Comparison of ENCODE assay signal across 8 mouse cellular contexts in the genomic region with DNA sequence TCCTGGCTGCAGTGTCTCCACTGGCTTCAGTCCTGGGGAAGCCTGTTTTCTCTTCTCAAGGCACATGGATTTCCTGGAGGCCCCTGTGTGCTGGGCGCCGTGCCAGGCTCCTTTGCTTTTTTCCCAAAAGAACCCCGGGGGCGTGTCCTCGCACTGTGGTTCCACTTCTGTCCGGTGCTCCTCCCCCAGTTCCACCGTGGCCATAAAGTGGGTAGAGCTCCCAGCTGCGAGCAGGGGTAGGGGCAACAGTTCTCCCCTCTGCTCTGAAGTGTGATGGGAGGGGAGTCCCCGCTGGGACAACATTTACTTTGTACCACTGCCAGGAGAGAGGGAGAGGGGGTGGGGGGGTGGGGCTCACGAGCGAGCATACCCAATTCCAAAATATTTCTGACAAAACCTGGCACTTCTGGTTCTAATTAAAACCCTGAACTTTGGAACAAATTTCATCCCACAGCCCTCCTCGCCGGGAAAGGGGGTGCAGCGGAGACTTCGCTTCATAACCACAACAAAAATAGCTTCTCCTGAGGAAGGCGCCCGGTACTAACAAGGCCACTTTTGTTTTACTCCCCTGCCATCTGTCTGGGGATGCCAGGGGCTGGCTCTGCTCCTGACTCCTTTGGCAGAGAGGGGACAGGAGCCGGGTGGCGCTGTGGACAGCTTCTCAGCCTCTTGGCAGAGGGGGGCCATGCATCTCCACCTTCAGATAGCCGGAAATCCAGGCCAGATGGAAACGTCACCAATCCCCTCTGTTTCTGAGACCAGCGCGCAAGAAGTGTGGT. TPM values are rescaled to one million over a fixed set of nuclear protein-coding genes. Genes with fewer than 3 reads are reported as not detected.
DNase-seq lines count a peak whose midpoint lies in the region; ATAC-seq and TF ChIP-seq lines count a peak whose summit lies in the region.

No protein-coding gene starts in this region.

- no peak overlapping the region for H3K4me3 ChIP-seq in hindbrain, embryonic 15.5 days
- H3K4me3 ChIP-seq in lung, postnatal 0 days (ENCODE audit: low read depth, low read length) = peak overlapping the region; percentile 18; the same call in 1 of the 2 replicates

- H3K4me2 ChIP-seq in hindbrain, embryonic 15.5 days = peak overlapping the region; percentile 32
- H3K4me2 ChIP-seq in lung, postnatal 0 days (replicated peaks; ENCODE audit: low read depth, low read length) = peak overlapping the region; percentile 53

- no peak overlapping the region for H3K9ac ChIP-seq in hindbrain, embryonic 15.5 days
- no peak overlapping the region for H3K9ac ChIP-seq in lung, postnatal 0 days (replicated peaks; ENCODE audit: low read depth)

- H3K27ac ChIP-seq in hindbrain, embryonic 15.5 days (replicated peaks) = peak overlapping the region; percentile 76
- peak overlapping the region; percentile 29 for H3K27ac ChIP-seq in lung, postnatal 0 days (ENCODE audit: low read length)

- peak; percentile 92 for DNase-seq in adrenal gland, adult 2 months
- peak; percentile 57 to 73 for DNase-seq in cerebellum, postnatal 36 days
- DNase-seq in gastrocnemius, adult 8-10 months (ENCODE audit: low spot score in 2 of 2) = peak; percentile 90 to 91
- DNase-seq in layer of hippocampus, postnatal 36 days = peak; percentile 78 to 83
- peak; percentile 94 for DNase-seq in lung, postnatal 0 days (ENCODE audit: low spot score)
- peak; percentile 87 for DNase-seq in skeletal muscle tissue, adult 2 months (ENCODE audit: low read depth, low spot score)
- no peak for DNase-seq in thymus, postnatal 36 days

- WGBS in hindbrain, embryonic 15.5 days = 30% methylated on average over 23 of the region's 23 CpGs
- 13% methylated on average over 23 of the region's 23 CpGs for WGBS in lung, postnatal 0 days

- peak; percentile 23 for TF ChIP-seq CTCF in lung, postnatal 0 days (IDR thresholded peaks at IDR 0.05)

- no peak for TF ChIP-seq EP300 in lung, postnatal 0 days (IDR thresholded peaks at IDR 0.05)

- peaks cover 20% of the 10 kb centered on the region for H3K4me1 ChIP-seq in hindbrain, embryonic 15.5 days (replicated peaks)
- H3K4me1 ChIP-seq in lung, postnatal 0 days (ENCODE audit: insufficient read depth, low read depth, low read length) = no peaks in the 10 kb centered on the region

- no peaks in the 10 kb centered on the region for H3K27me3 ChIP-seq in hindbrain, embryonic 15.5 days
- H3K27me3 ChIP-seq in lung, postnatal 0 days (replicated peaks; ENCODE audit: insufficient read depth, low read length) = no peaks in the 10 kb centered on the region

- peak; percentile 90 for ATAC-seq in hindbrain, embryonic 15.5 days (ENCODE audit: low FRiP score, low read depth)
- peak; percentile 86 for ATAC-seq in lung, postnatal 0 days

- no peaks in the 10 kb centered on the region for H3K36me3 ChIP-seq in hindbrain, embryonic 15.5 days
- H3K36me3 ChIP-seq in lung, postnatal 0 days (ENCODE audit: insufficient read depth, low read length) = no peaks in the 10 kb centered on the region

- H3K9me3 ChIP-seq in hindbrain, embryonic 15.5 days = no peaks in the 10 kb centered on the region
- H3K9me3 ChIP-seq in lung, postnatal 0 days (ENCODE audit: low read length) = no peaks in the 10 kb centered on the region

RNA-seq across cellular contexts. Expression of gene 2410131K14Rik, which starts 49.2 kb away (rescaled TPM):
- 1 to 10 TPM; 5.3 to 8.1 TPM for total RNA-seq in adrenal gland, adult 2 months (2021)
- 5.3 and 6.2 TPM in 2 replicates for polyA plus RNA-seq in adrenal gland, adult 2 months (2012; rRNA removed)
- total RNA-seq in gastrocnemius, adult 8-10 months (2022) = 1 to 10 TPM; 3.6 to 5.9 (median 4.9) TPM
- polyA plus RNA-seq in hindbrain, embryonic 15.5 days (2015; fragmentation: Nextera tagmentation; extraction: Ambion mirVana) = 16.4 and 17.8 TPM in 2 replicates
- 10 to 100 TPM; 16.5 to 16.7 TPM for total RNA-seq in layer of hippocampus, postnatal 36 days (2021)
- polyA plus RNA-seq in lung, postnatal 0 days (2015; fragmentation: Nextera tagmentation; extraction: Ambion mirVana) = 4.5 and 4.9 TPM in 2 replicates

RNA-seq across cellular contexts. Expression of gene Rnft2, which starts 49.4 kb away (rescaled TPM):
- 1 to 10 TPM; 3.7 to 4.2 TPM for total RNA-seq in adrenal gland, adult 2 months (2021)
- polyA plus RNA-seq in adrenal gland, adult 2 months (2012; rRNA removed) = 9.2 TPM in 2 replicates
- 1 to 10 TPM in 2 of 4 experiments, under 1 TPM in 2; 0.65 to 1.6 (median 1.0) TPM for total RNA-seq in gastrocnemius, adult 8-10 months (2022)
- 12.3 and 13.6 TPM in 2 replicates for polyA plus RNA-seq in hindbrain, embryonic 15.5 days (2015; fragmentation: Nextera tagmentation; extraction: Ambion mirVana)
- 10 to 100 TPM; 71.5 to 72.2 TPM for total RNA-seq in layer of hippocampus, postnatal 36 days (2021)
- 0.14 and 0.23 TPM in 2 replicates for polyA plus RNA-seq in lung, postnatal 0 days (2015; fragmentation: Nextera tagmentation; extraction: Ambion mirVana)

Comparison
In these comparisons a context has a peak if more than half of its experiments do, and no peak if none do; other contexts are left out.
1. DNase-seq: peak in adrenal gland, adult 2 months (single experiment), cerebellum, postnatal 36 days (2 of 2), gastrocnemius, adult 8-10 months (2 of 2), layer of hippocampus, postnatal 36 days (2 of 2), lung, postnatal 0 days (single experiment) and skeletal muscle tissue, adult 2 months (single experiment); none in thymus, postnatal 36 days (0 of 2).
2. RNA of gene Rnft2, which starts 49.4 kb away (total RNA-seq): 71.5 to 72.2 TPM in layer of hippocampus, postnatal 36 days; 3.7 to 4.2 TPM in adrenal gland, adult 2 months and 0.65 to 1.6 TPM in gastrocnemius, adult 8-10 months; every median in the first group is over 10 times any median in the second.